Mouse (Mus musculus) brain, embryonic 18.5 days (tissue): ENCODE measurements around the gene Glra4.

Experiments used
- DNase-seq: peaks from one replicate; pipeline ENCODE4 v3.0.0-alpha.2; 2012; ENCODE audit warnings: low read depth, low spot score

The Glra4 gene

DNA sequence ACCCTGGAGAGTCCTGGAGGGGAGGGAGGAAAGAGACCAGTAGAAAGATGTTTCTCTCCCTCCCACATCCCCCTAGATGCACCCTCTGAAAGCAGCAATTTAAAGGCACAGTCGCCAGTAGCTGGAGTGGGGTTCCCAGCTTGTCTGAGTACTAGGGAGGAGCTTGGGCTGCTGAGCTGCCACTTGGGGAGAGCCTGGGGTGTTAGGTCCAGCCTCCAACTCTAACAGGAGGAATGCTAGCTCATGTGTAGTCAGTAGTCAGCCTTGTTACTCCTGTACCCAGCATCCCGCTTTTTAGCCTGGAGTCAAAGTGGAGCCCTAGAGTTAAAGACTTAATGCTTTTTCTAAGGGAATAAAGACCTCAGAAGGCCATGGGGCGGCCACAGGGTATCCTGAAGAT lies at the start of gene Glra4:
Glra4 (minus strand) TSS at position 101 of the 400 bp plus-strand sequence.
- no peak for DNase-seq

DNA sequence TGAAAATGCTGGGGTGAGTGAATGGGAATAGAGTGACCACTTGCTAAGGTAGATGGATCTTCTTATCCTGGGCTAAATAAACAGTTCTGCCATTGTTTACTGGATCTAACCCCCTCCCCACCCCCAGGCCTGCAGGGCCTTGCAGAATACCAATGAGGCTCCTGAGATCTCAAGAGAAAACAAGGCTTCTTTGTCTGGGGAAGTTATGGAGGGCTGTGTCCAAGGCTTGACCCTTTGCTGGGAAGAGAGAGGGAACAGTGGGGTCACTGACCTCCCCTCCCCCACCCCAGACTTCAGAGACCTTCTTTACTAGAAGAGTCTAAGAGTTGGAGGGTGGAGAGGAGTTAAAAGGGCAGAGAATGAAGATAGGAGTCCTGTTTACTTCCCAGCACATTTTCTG lies 48.7 kb upstream of the Glra4 start:
- no peak for DNase-seq

DNA sequence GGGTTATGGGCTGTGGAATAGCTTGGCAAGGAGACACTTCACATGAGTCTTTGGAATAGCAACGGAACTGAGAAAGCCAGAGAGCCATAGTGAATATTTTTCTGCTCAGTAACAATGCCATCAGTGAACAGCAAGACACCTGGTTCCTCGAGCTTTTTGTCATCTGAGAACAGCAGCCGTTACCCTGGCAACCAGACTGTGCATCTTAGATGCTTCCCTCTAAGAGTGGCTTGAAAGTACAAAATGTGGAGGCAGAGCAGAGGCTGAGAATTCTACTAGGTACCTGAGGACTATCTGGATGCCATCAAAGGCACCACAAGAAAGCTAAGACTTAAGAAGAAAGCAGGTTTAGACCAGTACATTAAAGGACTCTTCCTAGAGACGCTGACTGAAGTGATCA lies 45.1 kb upstream of the Glra4 start:
- DNase-seq: peak; percentile 12

DNA sequence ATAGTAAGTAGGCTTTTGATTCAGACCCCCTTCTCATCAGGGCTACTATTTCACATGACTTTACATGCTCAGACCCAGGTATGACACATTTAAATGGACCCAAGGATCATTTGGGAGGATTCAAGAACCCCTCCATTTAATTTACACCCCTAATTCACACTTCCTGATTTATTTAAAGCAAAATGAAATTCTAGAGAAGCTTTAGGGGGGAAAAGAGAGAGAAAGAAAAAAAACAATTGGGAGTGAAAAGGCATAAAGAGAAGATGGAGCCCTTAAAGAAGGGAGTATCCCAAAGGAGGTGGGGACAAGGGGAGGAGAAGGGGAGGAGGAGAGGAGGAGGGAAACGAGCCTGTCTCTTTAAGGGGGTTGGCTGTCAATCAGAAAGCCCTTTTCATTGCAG lies 42.4 kb upstream of the Glra4 start, which contains the start of gene Plp1:
Plp1 (plus strand) TSS at position 301 of the 400 bp plus-strand sequence.
- DNase-seq: no peak

DNA sequence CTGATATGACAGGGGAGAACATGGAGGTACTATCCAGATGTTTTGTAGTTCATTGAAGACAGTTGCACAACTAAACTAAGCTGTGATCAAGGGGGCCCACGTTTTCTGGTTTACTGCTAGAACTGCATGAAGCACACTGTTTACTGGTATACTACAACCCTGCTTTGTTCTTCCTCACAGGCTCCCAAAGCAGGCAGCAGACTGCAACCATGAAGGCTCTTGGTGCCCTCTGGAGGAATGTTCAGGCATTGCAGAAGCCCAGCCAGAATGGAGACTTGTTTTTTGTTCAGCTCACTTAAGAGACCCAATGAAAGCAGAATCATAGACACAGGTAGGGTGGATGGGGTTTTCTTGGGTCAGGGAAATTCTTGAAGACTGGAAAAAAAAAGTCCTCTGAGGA lies 40.3 kb upstream of the Glra4 start:
- peak; percentile 36 for DNase-seq

DNA sequence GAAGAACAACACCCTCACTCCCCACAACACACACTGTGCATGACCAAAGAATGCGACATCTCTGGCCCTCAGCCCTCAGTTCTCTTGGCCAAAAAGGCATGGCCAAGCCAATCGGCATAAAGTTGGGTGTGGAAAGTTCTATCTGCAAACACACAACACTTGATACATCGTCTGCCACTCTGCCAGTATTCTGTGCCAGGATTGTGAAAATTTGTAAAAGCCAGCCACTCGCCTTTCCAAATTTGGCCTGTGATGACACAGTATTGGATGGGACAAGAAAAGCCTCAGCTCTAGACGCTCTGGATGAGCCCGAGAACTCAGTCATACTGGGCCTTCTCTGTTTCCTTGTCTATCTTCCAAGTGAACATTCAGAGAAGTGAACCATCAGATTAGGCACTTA lies 39.8 kb upstream of the Glra4 start:
- DNase-seq: no peak

DNA sequence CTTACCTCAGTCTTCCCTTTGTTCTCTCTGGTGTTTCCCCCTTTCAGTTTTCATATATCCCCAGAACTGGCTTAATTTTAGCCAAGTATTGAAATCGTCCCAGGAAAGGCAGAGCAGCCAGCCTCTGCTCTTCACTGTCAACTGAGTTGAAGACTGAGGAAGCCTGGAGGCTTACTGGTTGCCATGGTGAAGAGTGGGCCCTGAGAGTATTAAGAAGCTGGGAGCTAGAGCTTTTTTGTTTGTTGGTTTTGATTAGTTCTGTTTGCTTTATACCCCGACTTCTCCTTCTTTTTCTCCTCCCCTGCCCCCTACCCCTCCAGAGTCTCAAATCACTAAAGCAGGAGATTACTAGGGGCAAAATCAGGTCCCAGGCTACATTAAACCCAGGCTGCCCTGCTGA lies 17.3 kb upstream of the Glra4 start:
- DNase-seq: no peak

DNA sequence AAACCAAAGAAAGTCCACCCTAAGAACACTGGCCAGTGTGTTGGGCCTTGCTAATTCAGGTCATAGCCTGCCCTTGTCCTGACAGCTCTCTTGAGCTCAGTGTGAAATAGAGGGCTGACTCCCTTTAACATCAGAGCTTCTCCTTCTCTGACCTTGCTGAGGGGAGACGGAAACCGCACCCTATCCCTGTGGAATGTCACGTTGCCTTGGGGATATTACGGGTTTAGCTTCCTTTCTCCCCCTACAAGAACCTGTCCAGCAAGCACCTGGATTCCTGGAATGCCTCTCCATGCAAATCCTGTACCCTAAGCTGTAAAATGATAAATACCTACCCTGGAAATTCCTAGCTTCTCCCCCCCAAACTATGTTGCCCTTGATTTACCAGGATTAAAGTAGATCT lies 9.5 kb upstream of the Glra4 start:
- DNase-seq: no peak

DNA sequence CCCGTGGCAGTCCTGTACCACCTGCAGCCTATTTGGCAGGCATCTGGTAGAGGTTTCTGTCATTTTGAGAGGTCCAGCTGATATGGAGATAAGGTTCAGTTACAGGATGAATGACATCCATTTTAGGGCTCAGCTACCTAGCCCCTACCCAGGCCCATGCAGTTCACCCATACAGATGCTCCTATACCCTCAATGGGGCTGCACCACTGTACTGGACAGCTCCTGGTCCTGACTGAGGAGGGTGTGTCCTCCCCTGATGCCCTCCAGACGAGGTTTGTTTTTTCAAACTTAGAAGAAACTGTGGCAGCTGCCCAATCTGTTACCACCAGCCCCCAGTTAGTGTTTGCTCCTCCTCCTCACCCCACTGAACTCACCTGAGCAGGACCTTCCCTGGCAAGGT lies 679 bp downstream of the Glra4 start:
- no peak for DNase-seq

DNA sequence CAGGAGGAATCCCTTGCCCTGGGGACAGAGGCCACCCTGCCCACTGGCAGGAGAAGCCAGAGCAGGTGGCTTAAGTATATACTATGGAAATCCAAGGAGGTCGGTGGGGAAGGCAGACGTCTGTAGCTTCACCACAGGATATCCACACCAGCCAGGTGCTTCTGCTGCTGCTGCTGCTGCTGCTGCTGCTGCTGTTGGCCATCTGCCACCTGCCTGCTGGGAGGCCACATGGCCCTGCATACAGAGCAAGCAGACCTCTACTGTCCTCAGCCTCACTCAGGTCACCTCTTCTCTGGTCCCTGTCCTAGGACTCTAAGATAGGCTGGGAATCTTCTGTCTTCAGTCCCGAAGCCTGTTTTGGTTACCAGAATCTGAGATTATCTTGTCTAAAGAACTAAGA lies 1.9 kb downstream of the Glra4 start:
- DNase-seq: no peak

DNA sequence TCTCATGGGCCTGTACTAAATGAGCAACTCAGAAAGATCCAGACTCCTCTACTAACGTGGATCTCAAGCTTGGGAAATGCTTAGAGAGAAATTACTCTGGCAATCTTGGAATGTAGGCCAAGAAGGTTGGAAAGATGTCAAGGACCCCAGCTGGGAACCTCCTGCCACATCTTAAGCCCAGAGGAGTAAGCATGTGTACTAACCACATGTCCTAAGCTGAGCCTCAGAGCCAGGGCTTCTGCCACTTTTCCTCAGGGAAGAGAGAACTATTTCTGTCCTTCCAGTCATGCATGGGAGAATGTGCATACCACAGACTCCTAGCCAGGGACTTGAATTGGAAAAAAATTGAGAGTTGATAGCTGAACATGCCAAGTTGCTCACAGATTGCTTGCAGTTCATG lies 6.9 kb downstream of the Glra4 start:
- no peak for DNase-seq

DNA sequence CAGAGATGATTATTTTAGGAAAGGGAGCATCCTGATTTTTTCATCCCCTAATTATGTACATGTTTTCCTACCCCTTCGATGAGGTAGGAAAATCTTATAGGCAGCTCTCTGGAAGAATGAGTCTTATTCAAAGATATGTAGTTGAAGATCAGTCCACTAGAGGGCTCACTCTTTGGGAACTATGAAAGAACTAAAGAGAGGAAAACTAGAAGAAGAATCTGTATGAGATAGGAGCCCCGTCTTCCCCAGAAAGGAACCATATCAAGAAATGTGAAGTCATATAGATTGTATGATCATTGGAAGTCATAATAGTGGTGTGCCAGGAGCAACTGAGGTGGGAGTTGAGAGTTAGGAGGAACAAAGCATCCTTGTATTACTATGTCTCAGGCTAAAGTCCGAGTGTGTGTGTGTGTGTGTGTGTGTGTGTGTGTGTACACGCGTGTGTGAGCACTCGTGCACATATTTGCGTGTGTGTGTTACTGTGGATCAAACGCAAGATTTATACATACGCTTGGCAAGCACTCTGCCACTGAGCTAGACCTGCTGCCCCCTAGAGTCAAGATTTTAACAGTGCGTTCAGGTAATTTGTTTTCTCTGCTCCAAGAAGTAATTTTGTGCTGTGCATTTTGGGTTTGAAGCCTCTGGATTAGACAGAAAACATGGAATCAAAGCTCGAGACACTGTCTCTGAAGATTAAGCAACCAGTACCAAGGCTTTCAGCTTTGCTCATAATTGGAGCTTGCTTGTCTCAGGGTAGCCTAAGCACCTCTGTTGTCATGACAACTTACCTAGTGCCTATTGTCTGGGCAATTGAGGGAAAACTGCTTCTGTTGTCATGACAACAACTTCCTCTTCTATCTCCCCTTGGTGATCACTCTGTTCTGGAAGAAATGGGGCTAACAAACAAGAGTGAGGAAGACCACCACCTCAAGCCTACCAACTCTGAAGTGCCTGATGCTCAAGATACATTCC lies 18.6 kb downstream of the Glra4 start:
- no peak for DNase-seq

DNA sequence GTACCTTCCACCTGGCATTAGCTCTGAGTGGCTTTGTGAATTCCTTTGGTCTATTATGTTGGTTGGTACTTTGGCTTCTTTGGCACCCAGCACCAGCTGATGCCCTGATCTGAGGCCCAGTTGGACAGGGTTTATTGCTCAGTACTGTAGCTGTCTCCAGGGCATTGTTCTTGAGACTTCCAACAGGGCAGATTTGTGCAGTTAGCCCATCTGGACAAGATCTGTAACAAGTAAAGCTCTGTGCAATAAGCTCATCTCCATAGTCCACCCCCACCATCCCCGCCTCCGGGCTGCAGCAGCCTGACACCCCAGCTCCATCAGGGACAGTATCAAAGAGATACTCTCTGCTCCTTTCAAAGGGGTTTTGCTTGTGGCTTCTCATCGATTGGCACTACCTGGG lies 24.5 kb downstream of the Glra4 start:
- no peak for DNase-seq

DNA sequence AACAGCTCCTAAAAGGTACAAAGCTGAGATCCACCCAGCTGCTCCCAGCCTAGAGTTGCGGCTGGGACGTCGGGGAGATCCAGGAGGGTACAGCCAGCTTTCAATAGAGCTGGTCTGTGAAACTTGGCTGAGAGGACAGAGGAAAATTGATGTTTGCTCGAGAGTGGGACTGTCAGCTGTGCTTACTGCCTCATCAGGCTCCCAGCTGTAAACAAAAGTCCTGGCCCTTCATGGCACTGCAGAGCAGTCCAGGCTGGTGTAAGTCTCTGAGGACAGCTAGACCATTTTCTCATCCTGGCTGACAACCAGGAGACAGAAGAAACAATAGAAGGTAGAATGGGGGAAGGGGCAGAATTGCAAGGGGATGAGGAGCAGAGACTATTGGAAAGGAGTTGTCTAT lies 30.6 kb downstream of the Glra4 start:
- DNase-seq: no peak

DNA sequence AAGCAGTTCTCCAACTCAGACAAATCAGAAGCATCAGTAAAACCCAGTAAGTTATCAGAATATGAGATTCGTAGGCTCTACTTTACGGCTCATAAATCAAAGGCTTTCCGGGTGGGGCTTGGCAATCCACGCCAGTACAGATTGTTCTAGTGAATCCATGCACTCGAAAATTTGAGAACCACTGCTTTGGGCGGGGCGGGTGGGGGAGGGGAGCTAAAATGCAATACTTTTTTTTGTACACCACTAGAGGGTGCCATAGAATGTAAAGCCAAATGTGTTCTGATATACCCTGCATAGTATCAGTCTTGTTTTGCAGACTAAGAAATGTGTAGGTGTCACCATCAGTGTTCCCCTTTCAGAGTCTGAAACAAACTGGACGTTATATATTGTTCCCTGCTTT lies 35.3 kb downstream of the Glra4 start:
- no peak for DNase-seq

DNA sequence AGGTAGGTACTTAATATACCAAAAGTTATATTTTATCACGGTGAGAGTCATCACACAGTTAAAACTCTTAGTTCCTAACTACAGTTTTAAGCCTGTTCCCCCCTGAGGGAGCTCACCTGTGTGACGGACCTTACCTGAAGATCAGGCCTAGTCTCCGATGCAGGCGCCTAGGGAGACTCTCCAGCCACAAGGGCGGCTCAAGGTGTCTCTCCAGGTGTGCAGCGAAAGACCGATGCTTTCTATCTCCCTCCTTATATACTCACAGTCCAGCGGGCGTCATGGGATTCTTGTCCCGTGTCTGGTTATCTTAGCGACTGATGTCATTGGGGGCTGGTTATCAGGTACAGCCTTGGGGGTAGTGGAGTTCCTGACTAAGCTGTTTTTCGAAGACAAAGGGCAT lies 36.5 kb downstream of the Glra4 start, which contains the start of gene Morf4l2:
Morf4l2 (minus strand) TSS at position 232 of the 400 bp plus-strand sequence.
- DNase-seq: no peak

DNA sequence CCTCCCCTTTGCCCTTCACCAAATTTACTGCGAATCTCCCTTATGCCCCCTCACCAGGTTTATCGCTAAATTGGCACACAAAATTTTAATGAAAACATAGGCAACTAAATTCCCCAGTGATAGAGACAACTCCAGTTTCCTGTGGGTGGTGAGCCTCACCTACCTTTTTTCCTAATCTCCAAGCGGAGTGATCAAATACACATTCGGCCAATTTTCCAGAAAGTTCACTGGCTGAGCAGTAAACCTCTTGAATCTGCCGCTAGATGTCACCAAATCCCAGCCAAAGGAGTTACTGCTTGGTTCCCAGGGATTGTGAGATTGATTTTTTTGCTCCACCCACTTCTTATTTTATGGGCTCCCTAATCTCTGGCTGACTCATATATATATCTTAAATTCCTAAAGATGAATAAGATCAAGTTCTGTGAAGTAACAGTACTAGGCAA lies 37.3 kb downstream of the Glra4 start:
- DNase-seq: no peak

DNA sequence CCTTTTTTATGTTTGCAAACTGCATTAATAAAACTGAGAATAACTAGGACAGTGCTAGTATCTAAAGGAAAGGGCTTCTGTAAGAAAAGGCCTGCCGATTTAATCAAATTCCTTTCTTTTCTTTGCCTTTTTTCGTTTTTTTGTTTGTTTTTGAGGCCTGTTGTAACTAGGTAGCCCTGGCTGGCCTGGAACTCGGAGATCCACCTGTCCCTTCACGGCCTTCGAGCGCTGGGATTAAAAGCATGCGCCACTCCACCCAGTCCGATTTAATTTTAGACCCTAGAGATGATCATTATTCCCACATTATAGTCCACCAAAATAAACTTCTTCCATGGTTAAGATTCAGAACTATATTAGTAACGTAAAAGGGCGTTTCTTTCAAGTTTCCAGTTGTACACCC lies 37.7 kb downstream of the Glra4 start:
- no peak for DNase-seq

DNA sequence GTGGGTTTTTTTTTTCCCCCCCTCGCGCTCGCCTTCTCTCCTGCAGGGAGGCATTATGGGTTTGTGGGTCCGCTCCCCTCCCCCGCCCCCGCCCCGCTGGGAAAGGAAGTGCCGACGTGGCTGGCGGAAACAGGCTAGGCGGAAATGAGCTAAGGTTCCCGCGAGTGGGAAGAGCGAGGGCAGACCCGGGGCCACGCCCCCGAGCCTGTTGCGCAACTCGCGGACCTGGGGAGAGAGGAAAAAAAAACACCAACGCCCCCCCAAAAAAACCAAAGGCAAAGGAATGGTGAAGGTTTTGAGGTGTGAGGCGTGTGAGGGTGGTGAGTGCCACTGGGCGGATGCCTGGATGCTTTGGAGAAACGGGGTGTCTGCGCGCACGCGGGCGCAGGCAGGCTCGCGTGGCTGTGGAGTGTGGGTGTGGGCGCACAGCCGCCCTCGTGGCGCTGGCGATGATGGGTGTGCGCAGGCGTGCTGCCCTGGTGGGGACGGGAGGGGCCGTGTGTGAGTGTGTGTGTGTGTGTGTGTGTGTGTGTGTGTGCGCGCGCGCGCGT lies 38.2 kb downstream of the Glra4 start:
- peak; percentile 57 for DNase-seq

DNA sequence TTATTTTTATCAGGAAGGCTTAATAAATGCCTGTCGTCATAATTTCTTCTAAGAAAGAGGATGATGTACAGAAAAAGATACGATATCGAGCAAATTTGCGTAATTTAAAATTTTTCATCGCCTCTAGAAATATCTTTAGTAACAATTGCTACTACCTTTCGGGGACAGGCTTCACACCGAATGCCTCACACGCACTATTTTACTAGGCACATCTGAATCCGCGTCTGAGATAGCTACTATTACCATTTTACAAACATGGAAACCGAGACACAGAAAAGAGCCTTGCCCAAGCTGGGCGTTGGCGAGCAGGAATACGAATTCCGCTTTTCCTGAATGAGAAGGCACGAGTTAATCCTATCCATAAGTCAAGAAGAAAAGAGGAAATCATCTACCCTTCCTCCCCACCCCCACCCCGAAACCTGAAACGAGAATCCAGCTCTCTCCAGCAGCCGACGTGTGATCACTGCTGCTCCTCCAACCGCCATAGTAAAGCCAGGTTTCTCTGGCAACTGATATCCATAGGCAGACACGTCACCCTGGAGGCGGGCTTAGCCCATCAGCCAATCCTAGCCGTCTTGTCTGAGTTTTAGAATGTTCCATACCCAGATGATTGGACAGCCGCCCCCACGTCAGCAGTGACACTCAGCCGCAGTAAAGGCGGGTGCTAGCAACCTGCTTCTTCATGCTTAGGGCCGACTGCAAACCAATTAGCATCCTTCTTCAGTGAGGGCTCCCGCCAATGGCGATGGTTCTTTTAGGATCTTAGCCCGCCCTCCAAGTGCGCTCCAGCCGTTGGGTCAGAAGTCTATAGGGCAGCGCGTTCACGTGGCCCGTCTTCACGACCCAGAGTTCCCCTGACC lies 38.9 kb downstream of the Glra4 start:
- DNase-seq: peak; percentile 95

DNA sequence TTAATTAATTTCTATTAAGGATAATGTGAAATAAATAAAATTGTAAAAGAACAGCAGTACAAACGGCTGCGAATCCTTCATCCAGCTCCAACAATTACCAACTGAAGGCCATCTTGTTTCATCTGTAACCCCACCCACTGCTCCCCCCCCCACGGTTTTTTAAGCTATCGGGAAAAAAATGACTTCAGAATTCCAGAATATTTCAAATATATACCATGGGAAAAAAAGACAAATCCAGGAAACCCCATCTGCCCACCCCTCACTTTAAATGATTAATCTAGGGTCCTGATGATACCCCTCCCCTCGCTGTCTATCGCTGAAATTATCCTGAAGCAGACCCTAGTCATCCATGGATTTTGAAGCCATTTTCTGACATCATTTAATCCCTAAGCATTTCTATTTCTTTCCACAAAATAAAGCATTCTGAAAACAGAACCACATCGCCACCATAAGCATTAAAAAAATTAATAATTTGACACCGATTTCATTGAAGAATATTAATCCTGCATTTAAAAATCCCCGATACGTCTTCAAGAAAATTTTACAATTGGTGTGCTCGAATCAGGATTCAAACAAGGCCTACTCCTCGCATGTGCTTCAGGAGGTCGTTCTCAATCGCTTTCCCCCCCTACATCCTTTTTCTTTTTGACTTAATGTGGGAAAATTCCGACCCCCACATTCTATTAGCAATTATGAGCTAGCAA lies 39.7 kb downstream of the Glra4 start:
- no peak for DNase-seq
